Mouse (Mus musculus) gastrocnemius, adult 8-10 months (tissue): Measurements from ENCODE around the gene Ccr3. TPM values are rescaled to one million over a fixed set of nuclear protein-coding genes. Genes with fewer than 3 reads are reported as not detected.
"Not testable (repeated sequence)": the region's sequence is repeated elsewhere in the genome, so short reads cannot be mapped to it uniquely, and the experiment has no call there.

Source experiments
- DNase-seq, 2 experiments: peaks; one replicate each; pipeline ENCODE4 v3.0.0; 2022; ENCODE audit warnings: low spot score in 2 of 2
- total RNA-seq, 4 experiments: library from RNA; stranded (reverse); gene quantifications; 2 replicates each; pipeline ENCODE4 v1.2.4; 2022

Gene Ccr3
- total RNA-seq, result under 1 TPM in 1 of 4 experiments, not detected in 3; 0.09 TPM

DNA sequence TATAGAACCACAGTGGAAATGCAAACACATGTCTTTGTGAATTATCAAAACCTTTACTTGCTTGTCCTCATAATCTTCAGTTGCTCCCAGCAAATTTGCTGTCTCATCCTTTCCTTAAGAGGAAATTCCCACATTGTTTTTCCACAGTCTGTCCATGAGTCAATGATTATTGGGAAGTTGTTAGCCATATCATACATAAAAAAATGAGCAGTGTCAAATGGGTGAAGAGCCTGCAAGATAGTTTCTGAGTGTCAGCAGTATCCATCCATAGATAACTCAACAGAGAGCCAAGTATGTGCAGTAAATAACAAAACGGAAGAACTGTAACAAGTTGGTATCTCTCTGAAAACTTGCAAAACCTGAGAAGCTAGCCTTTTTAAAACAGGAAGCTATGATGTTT is at the start of gene Ccr3:
Gene Ccr3 (plus strand): TSS at position 301 of the 400 bp plus-strand sequence.
- DNase-seq, result no peak

- DNase-seq, result no peak
Measured at GRCm38 (mm10) chr9:123975630-123976029, 46.1 kb upstream of the Ccr3 start.

DNA sequence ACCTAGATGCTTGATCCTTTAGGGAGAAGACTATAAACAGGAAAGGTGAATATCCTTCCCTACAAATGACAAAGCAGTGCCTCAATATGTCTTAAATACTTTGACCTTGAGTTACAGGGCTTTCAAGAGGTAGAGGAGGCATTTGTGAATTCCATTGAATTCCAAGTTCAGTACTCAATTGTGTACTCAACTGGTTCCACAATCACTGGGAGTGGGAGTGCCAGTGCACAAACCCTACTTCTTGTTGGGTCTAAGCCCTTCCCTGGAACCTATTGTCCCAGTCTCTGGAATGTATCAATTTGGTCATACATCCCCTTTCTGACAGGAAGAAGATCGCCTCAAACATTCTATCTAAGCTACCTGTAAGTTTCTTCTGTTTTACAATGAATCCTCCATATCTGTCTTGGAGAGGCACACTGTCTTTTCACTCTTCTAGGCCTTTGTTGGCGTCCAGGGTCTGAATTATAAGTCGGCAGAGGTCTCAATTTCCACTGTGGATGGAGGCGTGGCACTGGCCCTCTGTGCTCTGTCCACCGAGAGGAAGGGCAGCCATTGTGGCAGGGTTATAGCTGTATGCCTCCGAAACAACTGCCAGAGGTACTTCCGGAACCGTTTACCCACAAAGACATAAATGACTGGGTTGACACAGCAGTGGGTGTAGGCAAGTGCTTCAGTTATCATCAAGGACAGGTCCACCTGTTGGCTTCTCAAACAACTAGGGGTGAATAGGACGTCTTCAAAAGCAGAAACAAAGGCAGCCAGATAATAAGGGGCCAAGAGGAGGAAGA is 44.7 kb upstream of the Ccr3 start:
- no peak for DNase-seq

GRCm38 (mm10) chr9:123978308-123978707 is 43.5 kb upstream of the Ccr3 start, which contains the start of gene Ccr1l1:
TSS of gene Ccr1l1 (minus strand) at chr9:123978408.
- DNase-seq, result no peak

- DNase-seq, result not testable (repeated sequence)
Measured at GRCm38 (mm10) chr9:123980858-123981475, 40.8 kb upstream of the Ccr3 start.

DNA sequence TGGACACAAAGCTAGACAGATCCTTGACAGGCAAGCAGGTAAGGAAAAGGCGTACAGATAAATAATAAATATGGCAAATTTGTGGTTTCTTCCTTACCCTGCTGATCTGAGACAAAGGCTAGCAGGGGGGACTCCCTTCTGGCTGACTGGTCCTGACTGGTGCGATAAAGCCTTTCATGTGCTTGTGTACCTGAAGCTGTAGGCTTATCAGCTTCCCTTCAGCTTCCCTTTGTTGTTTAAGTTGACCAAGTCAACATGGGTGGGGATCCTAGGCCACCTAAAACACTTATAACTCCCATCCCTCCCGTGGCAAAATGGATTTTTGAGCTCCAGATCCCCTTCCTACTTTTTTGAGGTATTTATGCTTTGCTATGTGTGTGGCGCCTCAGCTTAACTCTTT is 39.9 kb upstream of the Ccr3 start:
- no peak for DNase-seq

DNA sequence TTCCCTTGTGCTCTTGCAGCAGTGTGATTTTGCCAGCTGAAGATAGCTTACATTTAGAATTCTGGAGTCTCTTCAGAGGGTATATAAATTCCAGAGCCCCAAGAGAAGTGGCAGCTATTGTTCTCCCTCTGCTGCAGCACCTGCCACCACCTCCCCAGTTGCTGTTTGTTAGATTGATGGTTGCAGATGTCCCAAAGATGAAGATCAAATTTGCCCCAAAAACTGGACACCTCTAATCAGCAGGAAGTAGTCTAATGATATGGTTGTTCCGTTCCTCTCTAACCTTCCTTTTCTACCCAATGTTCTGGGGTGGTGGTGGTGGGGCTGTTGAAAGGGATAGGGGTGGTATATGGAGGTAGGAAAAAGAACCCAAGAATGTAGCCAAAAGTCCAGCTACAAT is 39.1 kb upstream of the Ccr3 start:
- no peak for DNase-seq

DNA sequence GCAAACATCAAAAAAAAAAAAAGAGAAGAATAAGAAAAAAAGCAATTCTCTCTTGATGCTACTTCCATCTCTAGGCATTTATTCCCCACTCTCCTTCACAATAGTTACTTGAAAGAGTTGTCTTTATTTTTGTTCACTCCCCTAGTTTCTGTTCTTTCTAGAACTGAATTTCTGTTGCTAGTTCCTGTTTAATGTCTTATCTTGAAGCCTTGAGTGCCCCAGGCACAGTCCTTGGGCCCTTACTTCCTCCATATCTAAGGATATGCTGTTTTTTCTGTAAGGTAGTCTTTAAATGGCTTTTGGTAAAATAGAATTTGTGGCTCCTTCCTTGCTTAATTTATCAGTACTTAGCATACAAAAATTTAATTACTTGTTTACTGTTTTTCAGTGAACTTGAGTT is 36.8 kb upstream of the Ccr3 start:
- no peak for DNase-seq

DNA sequence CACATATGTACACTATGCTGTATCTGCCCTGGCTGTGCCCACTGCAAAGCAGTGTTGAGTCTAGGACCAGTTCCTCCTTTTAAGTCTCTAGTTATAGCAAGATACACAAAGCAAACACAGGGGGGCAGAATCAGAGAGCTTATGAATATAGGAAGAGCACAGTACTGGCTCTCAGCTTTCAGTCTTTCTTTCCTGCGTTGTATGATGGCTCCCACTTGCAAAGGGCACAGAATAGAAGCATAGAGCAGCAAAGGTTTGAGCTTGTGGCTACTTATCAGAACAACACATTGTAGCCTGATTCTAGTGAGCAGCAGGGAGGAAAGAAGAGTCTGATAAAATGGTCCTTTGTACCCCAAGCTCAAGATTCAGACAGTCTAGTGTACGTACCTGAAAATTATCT is 35.6 kb upstream of the Ccr3 start:
- DNase-seq, result no peak

GRCm38 (mm10) chr9:123989671-123990070 is 32.1 kb upstream of the Ccr3 start:
- DNase-seq, result no peak

- no peak for DNase-seq
Measured at GRCm38 (mm10) chr9:123991312-123991906, 30.4 kb upstream of the Ccr3 start.

GRCm38 (mm10) chr9:123997719-123998118 is 24.1 kb upstream of the Ccr3 start:
- no peak for DNase-seq

DNA sequence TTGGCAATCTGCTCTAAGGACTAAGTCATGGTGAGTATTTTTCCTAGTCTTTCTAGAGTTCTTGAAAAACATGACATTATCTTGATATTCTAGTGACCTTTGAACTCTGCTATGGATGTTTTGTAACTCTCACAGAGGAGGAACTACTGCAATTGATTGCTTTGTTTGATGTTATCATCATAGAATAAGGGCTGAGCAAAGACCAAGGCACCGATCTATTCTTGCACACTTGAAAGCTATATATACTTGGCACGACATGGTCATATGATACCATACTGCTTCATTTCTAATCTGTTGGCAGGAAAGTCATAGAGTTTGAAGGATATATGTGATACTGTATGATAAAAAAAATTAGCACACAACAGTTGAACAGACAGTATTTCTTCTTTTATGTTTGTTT is 22.0 kb upstream of the Ccr3 start:
- no peak for DNase-seq

DNA sequence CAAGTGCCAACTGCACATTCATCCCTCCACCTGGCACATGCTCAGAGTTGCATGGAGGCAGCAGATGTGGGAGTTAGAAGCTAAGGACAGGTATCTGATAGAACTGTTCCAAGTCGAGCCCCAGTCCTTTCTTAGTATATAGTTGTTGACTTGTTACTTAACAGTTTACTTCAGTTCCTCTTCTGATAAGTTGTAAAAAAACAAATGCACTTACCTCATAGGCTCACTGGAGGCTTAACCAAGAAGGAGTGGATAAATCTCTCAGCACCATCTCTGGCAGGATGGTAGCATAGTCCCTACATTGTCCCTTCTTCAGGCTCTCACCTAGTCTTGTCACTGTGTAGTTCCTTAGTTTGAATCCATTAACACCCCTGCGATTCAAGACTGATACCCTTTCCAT is 9.1 kb upstream of the Ccr3 start:
- no peak for DNase-seq

- DNase-seq, result no peak
Measured at GRCm38 (mm10) chr9:124013270-124013669, 8.5 kb upstream of the Ccr3 start.

DNA sequence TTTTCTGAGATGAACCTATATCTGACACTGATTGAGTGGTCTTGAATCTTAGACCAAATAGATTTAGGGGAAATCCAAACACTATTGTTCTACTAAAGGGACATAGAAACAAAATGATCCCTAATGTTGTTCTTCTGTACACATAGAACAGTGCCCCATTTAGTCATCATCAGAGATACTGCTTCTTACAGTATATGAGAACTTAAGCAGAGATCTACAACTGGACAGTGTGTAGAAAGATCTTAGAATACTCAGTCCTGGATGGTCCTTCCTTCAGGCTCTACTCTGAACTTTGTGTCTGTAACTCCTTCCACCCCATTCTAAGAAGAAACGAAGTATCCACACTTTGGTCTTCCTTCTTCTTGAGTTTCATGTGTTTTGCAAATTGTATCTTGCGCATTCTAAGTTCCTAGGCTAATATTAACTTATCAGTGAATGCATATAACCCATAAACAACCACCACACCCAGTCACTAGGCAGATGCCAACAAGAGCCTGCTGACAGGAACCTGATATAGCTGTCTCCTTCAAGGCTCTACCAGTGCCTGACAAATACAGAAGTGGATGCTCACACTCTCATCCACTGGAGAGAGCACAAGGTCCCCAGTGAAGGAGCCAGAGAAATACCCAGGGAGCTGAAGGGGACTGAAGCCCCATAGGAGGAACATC is 6.7 kb upstream of the Ccr3 start:
- DNase-seq, result no peak

DNA sequence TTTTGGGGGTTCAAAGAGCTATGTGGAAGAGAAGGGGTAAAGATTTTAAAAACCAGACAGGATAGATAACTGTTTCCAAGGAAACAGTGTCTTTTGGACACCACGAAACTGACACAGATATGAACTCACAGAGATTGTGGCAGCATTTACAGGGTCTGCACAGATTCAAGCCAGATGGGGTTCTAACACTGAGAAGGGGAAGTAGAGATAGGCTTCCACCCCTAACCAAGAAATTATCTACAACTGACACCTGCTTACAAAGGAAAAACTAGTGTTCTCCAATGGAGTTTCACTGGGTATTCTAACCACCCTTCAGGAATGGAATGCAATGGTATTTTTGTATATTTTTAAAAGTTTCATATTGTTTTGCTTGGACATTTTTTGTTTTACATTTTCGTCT is 5.7 kb upstream of the Ccr3 start:
- no peak for DNase-seq

DNA sequence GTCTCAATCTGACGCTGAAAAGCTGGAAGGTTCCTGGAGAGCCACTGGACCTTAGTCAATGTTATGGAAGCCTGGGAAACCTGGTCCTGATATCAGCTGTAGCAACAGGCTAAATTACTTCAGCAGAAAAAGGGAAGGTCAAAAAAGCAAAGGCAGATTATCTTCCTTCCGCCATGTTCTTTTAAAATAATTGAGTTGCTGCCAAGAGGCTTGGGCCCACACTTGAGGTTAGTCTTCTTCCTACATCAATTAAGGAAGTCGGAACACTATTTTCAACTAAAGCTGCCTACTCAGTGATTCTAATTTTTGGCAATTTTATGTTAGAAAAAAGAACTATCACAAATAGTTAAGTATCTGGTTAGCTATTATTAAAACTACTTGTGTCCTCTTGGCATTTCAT is 1.9 kb upstream of the Ccr3 start:
- DNase-seq, result no peak

DNA sequence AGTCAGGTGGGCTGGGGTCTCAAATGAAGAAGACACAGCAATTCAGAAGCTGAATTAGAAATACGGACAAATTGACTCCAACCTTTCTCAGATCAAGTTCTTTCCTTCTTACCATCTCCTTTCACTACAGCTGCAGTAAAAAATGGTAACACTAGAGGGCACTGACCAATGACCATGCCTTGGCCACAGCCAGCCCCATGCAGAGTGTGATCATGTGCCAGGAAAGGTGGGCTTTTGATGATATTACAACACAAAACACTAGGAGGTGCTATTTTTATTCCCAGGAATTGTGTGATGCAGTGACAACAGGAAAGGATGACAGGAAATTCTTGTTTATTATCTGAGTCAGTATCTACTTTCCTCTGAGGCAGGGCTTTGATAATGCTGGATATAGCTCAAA is 11.6 kb downstream of the Ccr3 start:
- DNase-seq, result no peak

- peak; percentile 17 to 22 for DNase-seq
Measured at GRCm38 (mm10) chr9:124037707-124038106, 15.9 kb downstream of the Ccr3 start.

GRCm38 (mm10) chr9:124038158-124038582 is 16.4 kb downstream of the Ccr3 start:
- no peak for DNase-seq

- DNase-seq, result no peak
Measured at GRCm38 (mm10) chr9:124038949-124039348, 17.2 kb downstream of the Ccr3 start.
